Mouse (Mus musculus) myocyte (in vitro differentiated cells): ENCODE measurements around the gene Psmd3.

Experiments used
- CEBPB ChIP-seq: IDR thresholded peaks from 2 replicates; pipeline ENCODE4 v1.6.1; 2011; ENCODE audit warnings: mild to moderate bottlenecking, moderate library complexity; ENCODE audit not compliant: poor library complexity, insufficient read depth, severe bottlenecking
- E2F4 ChIP-seq: IDR thresholded peaks from one replicate; pipeline ENCODE4 v1.6.1; 2011; ENCODE audit warnings: mild to moderate bottlenecking, control low read depth, moderate library complexity; ENCODE audit not compliant: insufficient read depth
- MAX ChIP-seq: IDR thresholded peaks from one replicate; pipeline ENCODE4 v1.6.1; 2011; ENCODE audit warnings: low read depth, mild to moderate bottlenecking, control low read depth
- MYOD1 ChIP-seq, 3 experiments: IDR thresholded peaks; one replicate each; pipeline ENCODE4 v1.6.1; 2011; ENCODE audit warnings: control low read depth in 2 of 3, low read depth in 2 of 3, mild to moderate bottlenecking in 2 of 3, moderate library complexity in 1 of 3; ENCODE audit not compliant: insufficient read length in 2 of 3, control insufficient read depth in 1 of 3
- MYOG ChIP-seq, 3 experiments: IDR thresholded peaks; one replicate each; pipeline ENCODE4 v1.6.1; 2011; ENCODE audit warnings: control low read depth in 2 of 3, low read depth in 2 of 3, mild to moderate bottlenecking in 2 of 3; ENCODE audit not compliant: insufficient read length in 2 of 3, control insufficient read depth in 1 of 3, insufficient read depth in 1 of 3
- POLR2A ChIP-seq: IDR thresholded peaks from one replicate; pipeline ENCODE4 v1.6.1; 2011; ENCODE audit warnings: low read depth, mild to moderate bottlenecking, control low read depth, moderate library complexity; ENCODE audit not compliant: insufficient read length
- POLR2AphosphoS2 ChIP-seq: IDR thresholded peaks from one replicate; pipeline ENCODE4 v1.6.1; 2011; ENCODE audit warnings: low read depth, control low read depth; ENCODE audit not compliant: insufficient read length
- REST ChIP-seq: IDR thresholded peaks from one replicate; pipeline ENCODE4 v1.6.1; 2011; ENCODE audit warnings: mild to moderate bottlenecking, control low read depth, moderate library complexity; ENCODE audit not compliant: insufficient read depth, insufficient read length
- SRF ChIP-seq: IDR thresholded peaks from one replicate; pipeline ENCODE4 v1.6.1; 2011; ENCODE audit warnings: low read depth; ENCODE audit not compliant: control insufficient read depth, insufficient read length
- TCF12 ChIP-seq: IDR thresholded peaks from one replicate; pipeline ENCODE4 v1.6.1; 2011; ENCODE audit warnings: mild to moderate bottlenecking, control low read depth; ENCODE audit not compliant: poor library complexity, insufficient read depth, severe bottlenecking
- TCF3 ChIP-seq: IDR thresholded peaks from one replicate; pipeline ENCODE4 v1.6.1; 2011; ENCODE audit warnings: low read depth, control low read depth; ENCODE audit not compliant: insufficient read length
- USF1 ChIP-seq: IDR thresholded peaks from one replicate; pipeline ENCODE4 v1.6.1; 2011; ENCODE audit warnings: low read depth, mild to moderate bottlenecking, control low read depth, moderate library complexity

DNA sequence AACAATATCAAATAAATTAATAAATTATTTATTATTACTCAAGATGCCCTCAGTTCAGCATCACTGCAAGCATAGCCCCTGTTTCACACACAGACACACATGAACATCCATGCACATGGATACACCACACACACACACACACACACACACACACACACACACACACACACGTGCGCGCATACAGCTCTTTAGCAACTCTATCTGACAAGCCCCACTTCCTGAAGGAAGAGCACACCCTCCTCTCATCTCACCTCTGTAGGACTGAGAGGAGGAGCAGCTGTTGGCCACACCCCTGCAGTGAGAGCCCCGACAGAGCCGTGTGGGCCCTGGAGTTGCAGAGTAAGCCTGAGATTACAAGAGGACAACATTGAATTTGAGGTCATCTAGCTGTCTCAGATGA is 42.3 kb upstream of the Psmd3 start:
- no peak for TF ChIP-seq POLR2A
- no peak for TF ChIP-seq E2F4
- no peak for TF ChIP-seq TCF12
- TF ChIP-seq USF1 = no peak
- TF ChIP-seq MAX = no peak
- TF ChIP-seq MYOG (IDR thresholded peaks at IDR 0.05; ENCODE audit: control insufficient read depth in 1 of 3, insufficient read depth in 1 of 3, insufficient read length in 2 of 3, low read depth in 2 of 3) = no peak
- no peak for TF ChIP-seq MYOD1 (IDR thresholded peaks at IDR 0.05; ENCODE audit: control insufficient read depth in 1 of 3, insufficient read length in 2 of 3, low read depth in 2 of 3)
- TF ChIP-seq SRF = no peak
- no peak for TF ChIP-seq POLR2AphosphoS2
- no peak for TF ChIP-seq CEBPB
- TF ChIP-seq TCF3 = no peak
- no peak for TF ChIP-seq REST
